ENCODE assay signal across 14 mouse cellular contexts in the genomic region with DNA sequence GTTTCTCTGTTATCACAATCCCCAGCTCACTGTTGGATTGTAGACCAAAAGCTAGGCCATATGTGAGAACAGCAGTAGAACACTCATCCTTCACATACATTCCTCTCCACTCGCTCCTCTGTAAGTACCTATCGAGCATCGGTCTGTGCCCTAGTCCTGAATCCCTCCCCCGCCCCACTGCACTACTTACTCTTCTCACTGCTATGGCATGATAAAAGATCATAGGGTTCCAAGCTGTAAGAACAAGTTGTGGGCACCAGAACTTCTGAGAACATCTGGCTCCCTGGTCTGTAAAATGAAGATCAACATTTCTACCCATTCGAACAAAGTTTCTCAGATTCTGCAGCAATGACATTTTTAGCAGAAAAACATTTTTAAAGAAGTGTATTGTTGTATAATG. TPM values are rescaled to one million over a fixed set of nuclear protein-coding genes. Genes with fewer than 3 reads are reported as not detected.
DNase-seq lines count a peak whose midpoint lies in the region; ATAC-seq lines count a peak whose summit lies in the region.
"Had no signal": no experiment of that assay in that cellular context is flagged by ENCODE, and none has a peak within 500 bp of the region (broad histone marks: within the 10 kb centered on the region; RNA-seq: fewer than 3 reads in every experiment).

TSS of gene Fcgr2b (minus strand) at position 101 of the 400 bp plus-strand sequence.

- H3K27me3 ChIP-seq in kidney, embryonic 15.5 days = no peaks in the 10 kb centered on the region
- H3K27me3 ChIP-seq in midbrain, embryonic 16.5 days (ENCODE audit: control insufficient read depth, insufficient read depth, low read depth, low read length) = no peaks in the 10 kb centered on the region
- H3K27me3 ChIP-seq: Patski had no signal

- 0 out of 2 replicates have a peak, but pooled peaks have one; percentile 25 for ATAC-seq in kidney, embryonic 15.5 days (replicated peaks; ENCODE audit: low FRiP score)
- ATAC-seq in hematopoietic stem cell, adult 5-6 weeks (replicated peaks in 1 of 2; ENCODE audit: insufficient read depth in 1 of 2, low FRiP score in 2 of 2, low TSS enrichment in 1 of 2, low read depth in 1 of 2, poor library complexity in 2 of 2, severe bottlenecking in 2 of 2) = no peak
- no peak for ATAC-seq in midbrain, embryonic 16.5 days
- ATAC-seq: forebrain, postnatal 0 days; hindbrain, postnatal 0 days; Patski had no signal

- WGBS in kidney, embryonic 15.5 days = 89% methylated on average over 5 of the region's 5 CpGs
- 87% methylated on average over 5 of the region's 5 CpGs for WGBS in midbrain, embryonic 16.5 days

- no peak within 1 kb of the TSS for H3K4me3 ChIP-seq in kidney, embryonic 15.5 days (replicated peaks)
- H3K4me3 ChIP-seq in midbrain, embryonic 16.5 days (ENCODE audit: low read depth, low read length) = no peak within 1 kb of the TSS

- no peak within 1 kb of the TSS for H3K4me2 ChIP-seq in kidney, embryonic 15.5 days
- no peak within 1 kb of the TSS for H3K4me2 ChIP-seq in midbrain, embryonic 16.5 days (ENCODE audit: low read length)

- no peaks in the 10 kb centered on the region for H3K4me1 ChIP-seq in kidney, embryonic 15.5 days
- no peaks in the 10 kb centered on the region for H3K4me1 ChIP-seq in midbrain, embryonic 16.5 days (ENCODE audit: control insufficient read depth, insufficient read depth, low read length)

- H3K9me3 ChIP-seq in kidney, embryonic 15.5 days (replicated peaks) = no peaks in the 10 kb centered on the region
- no peaks in the 10 kb centered on the region for H3K9me3 ChIP-seq in midbrain, embryonic 16.5 days (replicated peaks; ENCODE audit: control insufficient read depth, low read length, poor library complexity, severe bottlenecking)

- no peaks in the 10 kb centered on the region for H3K36me3 ChIP-seq in kidney, embryonic 15.5 days
- no peaks in the 10 kb centered on the region for H3K36me3 ChIP-seq in midbrain, embryonic 16.5 days (ENCODE audit: control insufficient read depth, insufficient read depth, low read length)

- H3K9ac ChIP-seq in kidney, embryonic 15.5 days = no peak within 1 kb of the TSS
- no peak within 1 kb of the TSS for H3K9ac ChIP-seq in midbrain, embryonic 16.5 days (ENCODE audit: low read depth, low read length)
- H3K9ac ChIP-seq: forebrain, postnatal 0 days had no signal

- peak within 1 kb of the TSS; percentile 24 for H3K27ac ChIP-seq in kidney, embryonic 15.5 days
- no peak within 1 kb of the TSS for H3K27ac ChIP-seq in midbrain, embryonic 16.5 days (ENCODE audit: low read length)
- H3K27ac ChIP-seq: hindbrain, postnatal 0 days had no signal

- DNase-seq in kidney, postnatal 10 days = no peak
- DNase-seq in thymus, postnatal 0 days (ENCODE audit: low spot score) = no peak
- no peak for DNase-seq in thymus, postnatal 25 days
- DNase-seq in c-Kit-positive CD71-positive TER-119-positive erythroid progenitor cells, embryonic 14.5 days (ENCODE audit: low spot score) = no peak
- DNase-seq: adrenal gland, adult 2 months; cerebellum, adult 11 months; forebrain, postnatal 0 days; gastrocnemius, postnatal 25 days; lung, postnatal 4 days had no signal

RNA-seq across cellular contexts. Expression of gene Fcgr2b, which starts in this region (rescaled TPM):
- 1.8 and 2.8 TPM in 2 replicates for polyA plus RNA-seq in kidney, embryonic 15.5 days (2015; fragmentation: Nextera tagmentation; extraction: Ambion mirVana)
- 14.4 and 15.2 TPM in 2 replicates for polyA plus RNA-seq in thymus, postnatal 0 days (2015; fragmentation: Nextera tagmentation; extraction: Ambion mirVana)
- total RNA-seq in hematopoietic stem cell, adult 5-6 weeks (2017) = 18.5 and 26.0 TPM in 2 replicates
- 1.1 and 1.7 TPM in 2 replicates for polyA plus RNA-seq in midbrain, embryonic 16.5 days (2015; fragmentation: Nextera tagmentation; extraction: Ambion mirVana)
